Mouse (Mus musculus) limb, embryonic 12.5 days (tissue): Measurements from ENCODE around the gene Mras. TPM values are rescaled to one million over a fixed set of nuclear protein-coding genes. Genes with fewer than 3 reads are reported as not detected.
A peak's percentile ranks its signal among the peaks of the same experiment; 100 is the strongest.

Source experiments
- ATAC-seq: fragments of 200-750 bp; cut with Nextera tagmentation; 2 replicates; pipeline ENCODE4 v1.8.0; 2017; ENCODE audit warnings: low read depth, moderate TSS enrichment; ENCODE audit not compliant: insufficient number of reproducible peaks, insufficient read depth, low FRiP score, low TSS enrichment
- H3K27ac ChIP-seq: fragments of 300-500 bp; sonication (generic); 2 replicates; pipeline ENCODE4 v1.5.1; 2016; ENCODE audit warnings: mild to moderate bottlenecking, moderate library complexity
- H3K27me3 ChIP-seq: fragments of 300-500 bp; sonication (generic); 2 replicates; pipeline ENCODE4 v1.6.1; 2016; ENCODE audit warnings: mild to moderate bottlenecking, moderate library complexity
- H3K36me3 ChIP-seq: fragments of 300-500 bp; sonication (generic); 2 replicates; pipeline ENCODE4 v1.6.1; 2016; ENCODE audit warnings: mild to moderate bottlenecking, moderate library complexity
- H3K4me1 ChIP-seq: fragments of 300-500 bp; sonication (generic); replicated peaks from 2 replicates; pipeline ENCODE4 v1.6.1; 2016
- H3K4me2 ChIP-seq: fragments of 300-500 bp; sonication (generic); 2 replicates; pipeline ENCODE4 v1.6.1; 2016; ENCODE audit warnings: mild to moderate bottlenecking, moderate library complexity
- H3K4me3 ChIP-seq: fragments of 300-500 bp; sonication (generic); replicated peaks from 2 replicates; pipeline ENCODE4 v1.5.1; 2016; ENCODE audit warnings: mild to moderate bottlenecking
- H3K9ac ChIP-seq: fragments of 300-500 bp; sonication (generic); replicated peaks from 2 replicates; pipeline ENCODE4 v1.6.1; 2016; ENCODE audit warnings: mild to moderate bottlenecking, moderate library complexity
- H3K9me3 ChIP-seq: fragments of 300-500 bp; sonication (generic); 2 replicates; pipeline ENCODE4 v1.6.1; 2016; ENCODE audit warnings: mild to moderate bottlenecking, moderate library complexity
- WGBS: fragments of 180-500 bp; shearing (Covaris S2); methylation state at CpG from one replicate; pipeline ENCODE4 v1.1.7; 2016; 5-methylcytosine and 5-hydroxymethylcytosine counted together
- polyA plus RNA-seq: library from polyadenylated mRNA; unstranded; fragments of >200 nt; fragmentation: Nextera tagmentation; extraction: Ambion mirVana; gene quantifications from 2 replicates; pipeline ENCODE4 v1.2.1, GENCODE M21; 2016

The Mras gene
- polyA plus RNA-seq, 1 experiment from 2014 or later, result 16.6 TPM

- Histone ChIP-seq H3K36me3 (no peaks in the 10 kb centered on the region), H3K27ac (no peak overlapping the region), H3K9ac (no peak overlapping the region), H3K9me3 (no peaks in the 10 kb centered on the region), H3K4me1 (peaks cover 18% of the 10 kb centered on the region), H3K4me2 (no peak overlapping the region), H3K27me3 (peaks cover 33% of the 10 kb centered on the region), H3K4me3 (no peak overlapping the region)
- WGBS, result 83% methylated on average over 8 of the region's 8 CpGs
- ATAC-seq, result no peak
Measured at GRCm38 (mm10) chr9:99439064-99439463, 1.9 kb upstream of the Mras start.

- H3K27me3 ChIP-seq, result peaks cover 33% of the 10 kb centered on the region
- no peak overlapping the region for H3K4me3 ChIP-seq
- H3K27ac ChIP-seq, result no peak overlapping the region
- no peaks in the 10 kb centered on the region for H3K36me3 ChIP-seq
- 79% methylated on average over 12 of the region's 12 CpGs for WGBS
- peaks cover 25% of the 10 kb centered on the region for H3K4me1 ChIP-seq
- no peak overlapping the region for H3K9ac ChIP-seq
- H3K4me2 ChIP-seq, result 0 out of 2 replicates have a peak overlapping the region, but pooled peaks have one; percentile 83
- H3K9me3 ChIP-seq, result no peaks in the 10 kb centered on the region
- ATAC-seq, result no peak
Measured at GRCm38 (mm10) chr9:99437781-99438565, 792 bp upstream of the Mras start.

GRCm38 (mm10) chr9:99436182-99437030 is 775 bp downstream of the Mras start:
- Histone ChIP-seq H3K4me1 (peaks cover 30% of the 10 kb centered on the region), H3K9ac (peak overlapping the region; percentile 92), H3K27ac (peak overlapping the region; percentile 92), H3K27me3 (peaks cover 28% of the 10 kb centered on the region), H3K4me2 (peak overlapping the region; percentile 83), H3K36me3 (no peaks in the 10 kb centered on the region), H3K4me3 (peak overlapping the region; percentile 80), H3K9me3 (no peaks in the 10 kb centered on the region)
- peak; percentile 32; the same call in 1 of the 2 replicates for ATAC-seq
- WGBS, result under 1% methylated on average over 64 of the region's 86 CpGs

GRCm38 (mm10) chr9:99435619-99436181 is 1.5 kb downstream of the Mras start:
- Histone ChIP-seq H3K4me2 (peak overlapping the region; percentile 83), H3K27ac (peak overlapping the region; percentile 92), H3K4me1 (peaks cover 30% of the 10 kb centered on the region), H3K27me3 (peaks cover 28% of the 10 kb centered on the region), H3K36me3 (no peaks in the 10 kb centered on the region), H3K9me3 (no peaks in the 10 kb centered on the region), H3K9ac (peak overlapping the region; percentile 92), H3K4me3 (peak overlapping the region; percentile 80)
- peak; percentile 15; the same call in 1 of the 2 replicates for ATAC-seq
- 15% methylated on average over 16 of the region's 16 CpGs for WGBS

- H3K9ac ChIP-seq, result peak overlapping the region; percentile 92
- H3K4me1 ChIP-seq, result peaks cover 30% of the 10 kb centered on the region
- peaks cover 28% of the 10 kb centered on the region for H3K27me3 ChIP-seq
- no peaks in the 10 kb centered on the region for H3K9me3 ChIP-seq
- ATAC-seq, result peak; percentile 58
- WGBS, result 12% methylated on average over 14 of the region's 14 CpGs
- peak overlapping the region; percentile 80 for H3K4me3 ChIP-seq
- no peaks in the 10 kb centered on the region for H3K36me3 ChIP-seq
- peak overlapping the region; percentile 83 for H3K4me2 ChIP-seq
- H3K27ac ChIP-seq, result peak overlapping the region; percentile 92
Measured at GRCm38 (mm10) chr9:99434892-99435618, 2.1 kb downstream of the Mras start.

GRCm38 (mm10) chr9:99432478-99432877 is 4.7 kb downstream of the Mras start:
- ATAC-seq, result no peak
- H3K4me2 ChIP-seq, result no peak overlapping the region
- H3K27ac ChIP-seq, result no peak overlapping the region
- no peak overlapping the region for H3K9ac ChIP-seq
- peaks cover 40% of the 10 kb centered on the region for H3K4me1 ChIP-seq
- H3K9me3 ChIP-seq, result no peaks in the 10 kb centered on the region
- H3K4me3 ChIP-seq, result no peak overlapping the region
- H3K36me3 ChIP-seq, result no peaks in the 10 kb centered on the region
- peaks cover 6% of the 10 kb centered on the region for H3K27me3 ChIP-seq
- 91% methylated on average over 4 of the region's 4 CpGs for WGBS

- 77% methylated on average over 6 of the region's 6 CpGs for WGBS
Measured at GRCm38 (mm10) chr9:99431963-99432362, 5.2 kb downstream of the Mras start.

GRCm38 (mm10) chr9:99431346-99431745 is 5.8 kb downstream of the Mras start:
- no peaks in the 10 kb centered on the region for H3K9me3 ChIP-seq
- no peak overlapping the region for H3K4me3 ChIP-seq
- peaks cover 40% of the 10 kb centered on the region for H3K4me1 ChIP-seq
- no peak for ATAC-seq
- no peak overlapping the region for H3K4me2 ChIP-seq
- no peaks in the 10 kb centered on the region for H3K36me3 ChIP-seq
- no peak overlapping the region for H3K9ac ChIP-seq
- WGBS, result 93% methylated on average over 8 of the region's 8 CpGs
- H3K27ac ChIP-seq, result no peak overlapping the region
- no peaks in the 10 kb centered on the region for H3K27me3 ChIP-seq

More at GRCm38 (mm10) chr9:99431963-99432362, 5.2 kb downstream of the Mras start:
- Histone ChIP-seq H3K27me3 (peaks cover under 1% of the 10 kb centered on the region; the same call in 1 of the 2 replicates), H3K4me2 (no peak overlapping the region), H3K4me3 (no peak overlapping the region), H3K36me3 (no peaks in the 10 kb centered on the region), H3K4me1 (peaks cover 40% of the 10 kb centered on the region), H3K9ac (no peak overlapping the region), H3K9me3 (no peaks in the 10 kb centered on the region), H3K27ac (no peak overlapping the region)
- ATAC-seq, result no peak

- Histone ChIP-seq H3K4me1 (peaks cover 39% of the 10 kb centered on the region), H3K9me3 (no peaks in the 10 kb centered on the region), H3K36me3 (no peaks in the 10 kb centered on the region), H3K4me2 (no peak overlapping the region), H3K9ac (no peak overlapping the region), H3K27me3 (no peaks in the 10 kb centered on the region), H3K4me3 (no peak overlapping the region), H3K27ac (no peak overlapping the region)
- ATAC-seq, result no peak
- 79% methylated on average over 6 of the region's 6 CpGs for WGBS
Measured at GRCm38 (mm10) chr9:99430806-99431205, 6.4 kb downstream of the Mras start.

- H3K27me3 ChIP-seq, result no peaks in the 10 kb centered on the region
- no peaks in the 10 kb centered on the region for H3K36me3 ChIP-seq
- H3K9ac ChIP-seq, result no peak overlapping the region
- 79% methylated on average over 3 of the region's 3 CpGs for WGBS
- H3K9me3 ChIP-seq, result no peaks in the 10 kb centered on the region
- no peak for ATAC-seq
- peaks cover 40% of the 10 kb centered on the region for H3K4me1 ChIP-seq
- H3K4me2 ChIP-seq, result no peak overlapping the region
- H3K4me3 ChIP-seq, result no peak overlapping the region
- H3K27ac ChIP-seq, result no peak overlapping the region
Measured at GRCm38 (mm10) chr9:99429845-99430244, 7.3 kb downstream of the Mras start.
